Mouse (Mus musculus): ENCODE data around the gene Cacng5. TPM values are rescaled to one million over a fixed set of nuclear protein-coding genes. Genes with fewer than 3 reads are reported as not detected.

The Cacng5 gene
- polyA plus RNA-seq, 2 experiments, result 0.04 to 0.10 TPM

- Histone ChIP-seq H3K36me3 (ENCODE audit: control insufficient read depth, insufficient read depth, low read length) (no peaks in the 10 kb centered on the region), H3K27me3 (ENCODE audit: control insufficient read depth, insufficient read depth, low read length) (no peaks in the 10 kb centered on the region), H3K4me2 (replicated peaks; ENCODE audit: low read depth, low read length, severe bottlenecking) (no peak overlapping the region), H3K9me3 (ENCODE audit: control insufficient read depth, low read length) (no peaks in the 10 kb centered on the region), H3K4me3 (replicated peaks; ENCODE audit: low read length) (no peak overlapping the region), H3K4me1 (ENCODE audit: control insufficient read depth, insufficient read depth, low read length) (no peaks in the 10 kb centered on the region), H3K27ac (replicated peaks; ENCODE audit: low read depth, low read length) (no peak overlapping the region), H3K9ac (ENCODE audit: low read depth, low read length, severe bottlenecking) (no peak overlapping the region)
- WGBS, result 32% methylated on average over 4 of the region's 4 CpGs
- no peak for TF ChIP-seq POLR2A (IDR thresholded peaks at IDR 0.05; ENCODE audit: borderline replicate concordance, extremely low read depth, insufficient read depth, insufficient read length)
- ATAC-seq (ENCODE audit: low FRiP score, low read depth) (no peak), DNase-seq (ENCODE audit: low spot score) (no peak)
Measured at GRCm38 (mm10) chr11:107903966-107904605, 10.8 kb downstream of the Cacng5 start.

- 43% methylated on average over 4 of the region's 4 CpGs for WGBS
Measured at GRCm38 (mm10) chr11:107900470-107900869, 14.4 kb downstream of the Cacng5 start.

GRCm38 (mm10) chr11:107898698-107899097 is 16.2 kb downstream of the Cacng5 start:
- no peak overlapping the region for H3K27ac ChIP-seq (replicated peaks; ENCODE audit: low read depth, low read length)
- no peak for TF ChIP-seq POLR2A (IDR thresholded peaks at IDR 0.05; ENCODE audit: borderline replicate concordance, extremely low read depth, insufficient read depth, insufficient read length)
- no peak overlapping the region for H3K4me3 ChIP-seq (replicated peaks; ENCODE audit: low read length)
- no peaks in the 10 kb centered on the region for H3K9me3 ChIP-seq (ENCODE audit: control insufficient read depth, low read length)
- 63% methylated on average over 2 of the region's 2 CpGs for WGBS
- ATAC-seq (ENCODE audit: low FRiP score, low read depth) (no peak), DNase-seq (ENCODE audit: low spot score) (no peak)
- H3K4me2 ChIP-seq (replicated peaks; ENCODE audit: low read depth, low read length, severe bottlenecking), result no peak overlapping the region
- H3K4me1 ChIP-seq (ENCODE audit: control insufficient read depth, insufficient read depth, low read length), result no peaks in the 10 kb centered on the region
- no peaks in the 10 kb centered on the region for H3K36me3 ChIP-seq (ENCODE audit: control insufficient read depth, insufficient read depth, low read length)
- no peak overlapping the region for H3K9ac ChIP-seq (ENCODE audit: low read depth, low read length, severe bottlenecking)
- H3K27me3 ChIP-seq (ENCODE audit: control insufficient read depth, insufficient read depth, low read length), result no peaks in the 10 kb centered on the region

More at GRCm38 (mm10) chr11:107900470-107900869, 14.4 kb downstream of the Cacng5 start:
- Histone ChIP-seq H3K4me3 (replicated peaks; ENCODE audit: low read length) (no peak overlapping the region), H3K4me2 (replicated peaks; ENCODE audit: low read depth, low read length, severe bottlenecking) (no peak overlapping the region), H3K9me3 (ENCODE audit: control insufficient read depth, low read length) (no peaks in the 10 kb centered on the region), H3K27me3 (ENCODE audit: control insufficient read depth, insufficient read depth, low read length) (no peaks in the 10 kb centered on the region), H3K4me1 (ENCODE audit: control insufficient read depth, insufficient read depth, low read length) (no peaks in the 10 kb centered on the region), H3K9ac (ENCODE audit: low read depth, low read length, severe bottlenecking) (no peak overlapping the region), H3K36me3 (ENCODE audit: control insufficient read depth, insufficient read depth, low read length) (no peaks in the 10 kb centered on the region), H3K27ac (replicated peaks; ENCODE audit: low read depth, low read length) (no peak overlapping the region)
- no peak for TF ChIP-seq POLR2A (IDR thresholded peaks at IDR 0.05; ENCODE audit: borderline replicate concordance, extremely low read depth, insufficient read depth, insufficient read length)
- DNase-seq (ENCODE audit: low spot score) (no peak), ATAC-seq (ENCODE audit: low FRiP score, low read depth) (no peak)

- no peak for TF ChIP-seq POLR2A (IDR thresholded peaks at IDR 0.05; ENCODE audit: borderline replicate concordance, extremely low read depth, insufficient read depth, insufficient read length)
Measured at GRCm38 (mm10) chr11:107895635-107896034, 19.2 kb downstream of the Cacng5 start.

GRCm38 (mm10) chr11:107891377-107891776 is 23.5 kb downstream of the Cacng5 start:
- H3K4me3 ChIP-seq (replicated peaks; ENCODE audit: low read length), result no peak overlapping the region
- ATAC-seq (ENCODE audit: low FRiP score, low read depth) (no peak), DNase-seq (ENCODE audit: low spot score) (no peak)
- no peak overlapping the region for H3K27ac ChIP-seq (replicated peaks; ENCODE audit: low read depth, low read length)
- no peaks in the 10 kb centered on the region for H3K36me3 ChIP-seq (ENCODE audit: control insufficient read depth, insufficient read depth, low read length)
- no peaks in the 10 kb centered on the region for H3K9me3 ChIP-seq (ENCODE audit: control insufficient read depth, low read length)
- no peaks in the 10 kb centered on the region for H3K4me1 ChIP-seq (ENCODE audit: control insufficient read depth, insufficient read depth, low read length)
- whole genome bisulfite sequencing, result 87% methylated on average over 3 of the region's 3 CpGs
- no peak overlapping the region for H3K4me2 ChIP-seq (replicated peaks; ENCODE audit: low read depth, low read length, severe bottlenecking)
- H3K9ac ChIP-seq (ENCODE audit: low read depth, low read length, severe bottlenecking), result no peak overlapping the region
- no peak for TF ChIP-seq POLR2A (IDR thresholded peaks at IDR 0.05; ENCODE audit: borderline replicate concordance, extremely low read depth, insufficient read depth, insufficient read length)
- no peaks in the 10 kb centered on the region for H3K27me3 ChIP-seq (ENCODE audit: control insufficient read depth, insufficient read depth, low read length)

More at GRCm38 (mm10) chr11:107895635-107896034, 19.2 kb downstream of the Cacng5 start:
- Histone ChIP-seq H3K4me3 (replicated peaks; ENCODE audit: low read length) (no peak overlapping the region), H3K4me2 (replicated peaks; ENCODE audit: low read depth, low read length, severe bottlenecking) (no peak overlapping the region), H3K4me1 (ENCODE audit: control insufficient read depth, insufficient read depth, low read length) (no peaks in the 10 kb centered on the region), H3K9me3 (ENCODE audit: control insufficient read depth, low read length) (no peaks in the 10 kb centered on the region), H3K27me3 (ENCODE audit: control insufficient read depth, insufficient read depth, low read length) (no peaks in the 10 kb centered on the region), H3K9ac (ENCODE audit: low read depth, low read length, severe bottlenecking) (no peak overlapping the region), H3K36me3 (ENCODE audit: control insufficient read depth, insufficient read depth, low read length) (no peaks in the 10 kb centered on the region), H3K27ac (replicated peaks; ENCODE audit: low read depth, low read length) (no peak overlapping the region)
- DNase-seq (ENCODE audit: low spot score), result no peak
- ATAC-seq (ENCODE audit: low FRiP score, low read depth), result no peak
- 46% methylated on average over 4 of the region's 4 CpGs for WGBS
